Mouse (Mus musculus): Measurements from ENCODE around the gene Asf1b. TPM values are rescaled to one million over a fixed set of nuclear protein-coding genes. Genes with fewer than 3 reads are reported as not detected.

Asf1b gene
- total and polyA plus RNA-seq, 3 experiments: 62.2 to 101 (median 71.1) TPM

DNA sequence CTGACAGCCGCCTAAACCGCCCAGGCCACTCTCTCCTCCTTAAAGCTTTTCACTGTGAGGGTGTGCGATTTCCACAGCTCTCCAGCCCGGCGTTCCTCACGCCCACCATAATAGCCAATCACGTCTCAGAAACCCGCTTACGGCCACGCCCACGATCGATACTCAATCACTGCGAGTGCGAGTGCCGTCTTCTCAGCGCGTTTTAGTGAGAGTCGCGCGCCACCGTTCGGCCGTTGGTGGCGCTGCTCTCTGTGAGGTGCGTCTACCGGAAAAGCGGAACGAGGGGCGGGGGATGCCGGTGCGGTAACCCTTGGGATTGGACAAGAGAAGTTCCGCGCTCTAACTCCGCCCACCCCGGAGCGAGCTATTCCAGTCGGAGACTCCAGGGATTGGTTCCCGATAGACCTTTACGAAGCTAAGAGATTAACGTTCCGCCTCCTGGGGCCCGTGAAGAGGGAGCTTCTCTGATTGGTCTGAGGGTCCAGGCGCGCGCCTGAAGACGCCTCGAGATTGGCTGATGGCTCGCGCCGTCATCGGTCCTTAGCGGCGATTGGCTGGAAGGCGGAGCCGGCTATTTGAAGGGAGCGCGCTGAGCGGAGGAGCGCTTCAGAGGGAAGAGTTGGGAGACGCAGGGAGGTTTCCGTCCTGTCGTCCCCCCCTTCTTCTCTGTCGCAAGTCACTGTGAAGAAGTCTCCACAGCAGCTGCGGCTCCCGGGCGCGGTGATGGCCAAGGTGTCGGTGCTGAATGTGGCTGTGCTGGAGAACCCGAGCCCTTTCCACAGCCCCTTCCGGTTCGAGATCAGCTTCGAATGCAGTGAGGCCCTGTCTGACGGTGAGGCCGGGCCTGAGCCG is at the start of gene Asf1b, which contains the start of gene Gm10644 (continued):
- TF ChIP-seq CHD1 (IDR thresholded peaks at IDR 0.05; ENCODE audit: low read depth, low read length): no peak

- Histone ChIP-seq H3K36me3 (replicated peaks in 1 of 2; ENCODE audit: control insufficient read depth in 1 of 2, insufficient read depth in 1 of 2, low read length in 1 of 2) (peaks cover 0 to 49% of the 10 kb centered on the region in 2 experiments), H3K4me2 (ENCODE audit: insufficient read depth, low read depth, poor library complexity, severe bottlenecking) (no peak overlapping the region), H3K4me3 (replicated peaks in 1 of 3; ENCODE audit: low read depth in 2 of 3, low read length in 2 of 3, poor library complexity in 1 of 3) (no peak overlapping the region), H3K9me3 (replicated peaks; ENCODE audit: low read length) (no peaks in the 10 kb centered on the region), H3K9ac (ENCODE audit: insufficient read depth, low read depth) (no peak overlapping the region), H3K79me2 (replicated peaks; ENCODE audit: control insufficient read depth, extremely low read depth, insufficient read depth, poor library complexity, severe bottlenecking) (no peaks in the 10 kb centered on the region), H3K4me1 (ENCODE audit: control insufficient read depth in 1 of 2, insufficient read depth in 2 of 2) (peaks cover 0 to 38% of the 10 kb centered on the region in 2 experiments; a peak in 2 of 4 replicates), H3K27me3 (replicated peaks) (no peaks in the 10 kb centered on the region), H3K27ac (ENCODE audit: insufficient read depth, low read depth) (no peak overlapping the region)
- in situ Hi-C loops (cut with MboI; ENCODE audit: low pct_ligation_motif_present, low pct_unique_long_range_greater_than_20kb, low sequenced_read_pairs) (no loop called here), dilution Hi-C loops (cut with MboI; ENCODE audit: extremely low pct_ligation_motif_present, extremely low pct_unique_long_range_greater_than_20kb, low sequenced_read_pairs) (no loop called here)
- DNase-seq (ENCODE audit: extremely low read depth): no peak
- no peak for TF ChIP-seq JUND (conservative IDR thresholded peaks at IDR 0.05; ENCODE audit: low read depth, low read length)
- TF ChIP-seq MAZ (IDR thresholded peaks at IDR 0.05; ENCODE audit: low read depth, low read length): no peak
- TF ChIP-seq ZKSCAN1 (IDR thresholded peaks at IDR 0.05; ENCODE audit: borderline replicate concordance, low read depth, low read length): no peak
Measured at GRCm38 (mm10) chr8:83908583-83908982, 46.7 kb upstream of the Asf1b start.

- Histone ChIP-seq H3K4me2 (ENCODE audit: insufficient read depth, low read depth, poor library complexity, severe bottlenecking) (no peak overlapping the region), H3K27me3 (replicated peaks) (no peaks in the 10 kb centered on the region), H3K27ac (ENCODE audit: insufficient read depth, low read depth) (no peak overlapping the region), H3K36me3 (replicated peaks in 1 of 2; ENCODE audit: control insufficient read depth in 1 of 2, insufficient read depth in 1 of 2, low read length in 1 of 2) (peaks cover 0 to 45% of the 10 kb centered on the region in 2 experiments), H3K4me1 (ENCODE audit: control insufficient read depth in 1 of 2, insufficient read depth in 2 of 2) (peaks cover 0 to 34% of the 10 kb centered on the region in 2 experiments; a peak in 2 of 4 replicates), H3K79me2 (replicated peaks; ENCODE audit: control insufficient read depth, extremely low read depth, insufficient read depth, poor library complexity, severe bottlenecking) (no peaks in the 10 kb centered on the region), H3K9ac (ENCODE audit: insufficient read depth, low read depth) (no peak overlapping the region), H3K9me3 (replicated peaks; ENCODE audit: low read length) (no peaks in the 10 kb centered on the region), H3K4me3 (replicated peaks in 1 of 3; ENCODE audit: low read depth in 2 of 3, low read length in 2 of 3, poor library complexity in 1 of 3) (no peak overlapping the region)
- no peak for DNase-seq (ENCODE audit: extremely low read depth)
- dilution Hi-C loops (cut with MboI; ENCODE audit: extremely low pct_ligation_motif_present, extremely low pct_unique_long_range_greater_than_20kb, low sequenced_read_pairs) (no loop called here), in situ Hi-C loops (cut with MboI; ENCODE audit: low pct_ligation_motif_present, low pct_unique_long_range_greater_than_20kb, low sequenced_read_pairs) (no loop called here)
- no peak for TF ChIP-seq KAT2A (IDR thresholded peaks at IDR 0.05; ENCODE audit: insufficient replicate concordance, low read length)
- TF ChIP-seq RCOR1 (conservative IDR thresholded peaks at IDR 0.05; ENCODE audit: low read depth, low read length): no peak
- no peak for TF ChIP-seq ELF1 (IDR thresholded peaks at IDR 0.05; ENCODE audit: low read depth, low read length)
- TF ChIP-seq SIN3A (IDR thresholded peaks at IDR 0.05; ENCODE audit: low read length): no peak
- TF ChIP-seq USF1 (IDR thresholded peaks at IDR 0.05; ENCODE audit: low read depth, low read length): no peak
- no peak for TF ChIP-seq BHLHE40 (IDR thresholded peaks at IDR 0.05; ENCODE audit: low read depth, low read length)
- TF ChIP-seq ZMIZ1 (IDR thresholded peaks at IDR 0.05; ENCODE audit: low read depth, low read length): no peak
- TF ChIP-seq MXI1 (IDR thresholded peaks at IDR 0.05; ENCODE audit: low read depth, low read length): no peak
- no peak for TF ChIP-seq ZKSCAN1 (IDR thresholded peaks at IDR 0.05; ENCODE audit: borderline replicate concordance, low read depth, low read length)
- TF ChIP-seq POLR2A (IDR thresholded peaks at IDR 0.05; ENCODE audit: low read depth, low read length): no peak
- TF ChIP-seq ETS1 (conservative IDR thresholded peaks at IDR 0.05; ENCODE audit: low read depth, low read length): no peak
Measured at GRCm38 (mm10) chr8:83909311-83909710, 46.0 kb upstream of the Asf1b start.
